Comparison of ENCODE assay signal across 10 mouse cellular contexts in the genomic region with DNA sequence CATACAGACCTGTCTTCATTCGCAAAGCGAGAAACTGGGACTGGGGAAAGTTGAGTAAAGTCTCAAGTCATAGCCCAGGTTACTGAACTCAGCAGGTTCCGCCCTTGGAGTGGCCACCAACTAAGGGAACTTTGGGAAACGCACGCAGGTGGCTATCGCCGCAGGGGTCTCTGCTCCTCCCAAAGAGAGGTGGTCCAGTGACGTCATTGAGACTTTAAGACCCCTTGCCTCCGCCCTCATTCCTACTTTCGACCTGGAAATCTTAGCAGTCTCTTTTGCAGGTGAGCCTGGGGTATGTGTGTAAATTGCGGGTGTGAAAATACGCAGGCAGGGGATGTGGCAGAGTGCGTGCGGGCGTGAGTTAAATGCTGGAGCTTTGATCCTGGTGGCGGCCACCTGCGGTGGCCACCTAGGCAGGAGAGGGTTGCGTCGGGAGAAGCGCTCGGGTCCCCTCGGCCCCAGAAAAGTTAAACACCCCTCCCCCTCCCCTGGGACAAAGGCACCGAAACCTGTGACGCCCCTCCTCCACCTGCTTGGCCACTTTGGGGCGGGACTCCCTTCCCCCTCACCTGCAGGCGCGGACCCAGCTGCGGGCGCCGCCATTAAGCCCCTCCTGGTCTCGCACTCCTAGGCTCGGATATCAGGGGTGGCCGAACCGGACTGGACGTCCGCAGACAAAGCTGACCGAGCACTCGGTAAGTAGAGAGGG. TPM values are rescaled to one million over a fixed set of nuclear protein-coding genes. Genes with fewer than 3 reads are reported as not detected.
DNase-seq lines count a peak whose midpoint lies in the region; ATAC-seq and TF ChIP-seq lines count a peak whose summit lies in the region.
"Had no signal": no experiment of that assay in that cellular context is flagged by ENCODE, and none has a peak within 500 bp of the region (broad histone marks: within the 10 kb centered on the region; RNA-seq: fewer than 3 reads in every experiment).

A gene (plus strand): TSS at position 123 of the 709 bp plus-strand sequence.

- H3K9ac ChIP-seq in forebrain, postnatal 0 days, result no peak within 1 kb of the TSS
- H3K9ac ChIP-seq in liver, embryonic 15.5 days, result no peak within 1 kb of the TSS

- H3K36me3 ChIP-seq in E14TG2a.4 (ENCODE audit: insufficient read depth, low read length), result peaks cover 24% of the 10 kb centered on the region
- H3K36me3 ChIP-seq in forebrain, postnatal 0 days (ENCODE audit: insufficient read depth), result no peaks in the 10 kb centered on the region
- no peaks in the 10 kb centered on the region for H3K36me3 ChIP-seq in liver, embryonic 15.5 days (replicated peaks)

- H3K4me1 ChIP-seq in E14TG2a.4 (replicated peaks; ENCODE audit: low read depth, low read length), result peaks cover 94% of the 10 kb centered on the region
- peaks cover 17% of the 10 kb centered on the region; the same call in 1 of the 2 replicates for H3K4me1 ChIP-seq in forebrain, postnatal 0 days (ENCODE audit: insufficient read depth)
- peaks cover 42% of the 10 kb centered on the region for H3K4me1 ChIP-seq in liver, embryonic 15.5 days (replicated peaks)

- ATAC-seq in forebrain, postnatal 0 days, result no peak
- ATAC-seq in liver, embryonic 15.5 days (ENCODE audit: insufficient read depth), result no peak

- peak; percentile 58 for DNase-seq in cerebellum, adult 9-11 months
- no peak for DNase-seq in cerebellum, postnatal 25 days
- DNase-seq in forebrain, postnatal 0 days, result no peak
- DNase-seq in retina, postnatal 1 day, result no peak
- no peak for DNase-seq in left cerebral cortex, adult 11 months (ENCODE audit: low spot score)
- DNase-seq in urinary bladder, adult 2 months (ENCODE audit: low spot score), result no peak
- DNase-seq: B cell, adult 2 months had no signal

- 0 out of 2 replicates have a peak within 1 kb of the TSS, but pooled peaks have one; percentile 24 for H3K4me2 ChIP-seq in forebrain, postnatal 0 days (ENCODE audit: low read depth)
- H3K4me2 ChIP-seq in liver, embryonic 15.5 days, result peak within 1 kb of the TSS; percentile 35

- H3K4me3 ChIP-seq in E14TG2a.4 (replicated peaks; ENCODE audit: low read length), result peak within 1 kb of the TSS; percentile 76
- 0 out of 2 replicates have a peak within 1 kb of the TSS, but pooled peaks have one; percentile 5 for H3K4me3 ChIP-seq in forebrain, postnatal 0 days (ENCODE audit: low read depth, low read length)
- H3K4me3 ChIP-seq in liver, embryonic 15.5 days (replicated peaks), result no peak within 1 kb of the TSS; the same call in 1 of the 2 replicates

- 4% methylated on average over 38 of the region's 38 CpGs for WGBS in forebrain, postnatal 0 days
- WGBS in liver, embryonic 15.5 days (ENCODE audit: insufficient replicate concordance), result 6% methylated on average over 38 of the region's 38 CpGs

- H3K9me3 ChIP-seq in E14TG2a.4 (ENCODE audit: low read length), result no peaks in the 10 kb centered on the region
- no peaks in the 10 kb centered on the region for H3K9me3 ChIP-seq in forebrain, postnatal 0 days (ENCODE audit: low read length)
- H3K9me3 ChIP-seq in liver, embryonic 15.5 days (replicated peaks), result no peaks in the 10 kb centered on the region

- peaks cover 70% of the 10 kb centered on the region for H3K27me3 ChIP-seq in E14TG2a.4 (ENCODE audit: insufficient read depth, low read length)
- H3K27me3 ChIP-seq in forebrain, postnatal 0 days (ENCODE audit: insufficient read depth, low read length), result peaks cover 30% of the 10 kb centered on the region
- peaks cover 100% of the 10 kb centered on the region for H3K27me3 ChIP-seq in liver, embryonic 15.5 days

- H3K27ac ChIP-seq in forebrain, postnatal 0 days (ENCODE audit: low read depth, low read length), result no peak within 1 kb of the TSS
- no peak within 1 kb of the TSS for H3K27ac ChIP-seq in liver, embryonic 15.5 days (replicated peaks)

- TF ChIP-seq CTCF in E14TG2a.4 (conservative IDR thresholded peaks at IDR 0.05; ENCODE audit: low read length), result no peak
- no peak for TF ChIP-seq CTCF in forebrain, postnatal 0 days (IDR thresholded peaks at IDR 0.05; ENCODE audit: low read depth)

RNA-seq across cellular contexts. Expression of the gene that starts here (rescaled TPM):
- total RNA-seq in forebrain, postnatal 0 days (2014; rRNA removed), result 0.31 and 1.8 TPM in 2 replicates
- 0.39 and 0.76 TPM in 2 replicates for polyA plus RNA-seq in forebrain, postnatal 0 days (2015; fragmentation: Nextera tagmentation; extraction: Ambion mirVana)
- polyA plus RNA-seq in liver, embryonic 15.5 days (2015; fragmentation: Nextera tagmentation; extraction: Ambion mirVana), result 0.89 and 2.0 TPM in 2 replicates
- polyA plus RNA-seq in urinary bladder, adult 2 months (2012; rRNA removed), result 0.04 TPM in 1 of 2 replicates, not detected in the other
- total RNA-seq: megakaryocyte, adult 5-6 weeks had no signal
